Mouse (Mus musculus) heart, postnatal 0 days (tissue): ENCODE measurements at regions not wholly inside any gene's neighbourhood (a gene's known extent, or its start where the extent isn't known, plus 50 kb on each side); places are given as distances from the start of the nearest gene placed in this dataset.

Source experiments
- CTCF ChIP-seq: IDR thresholded peaks from 2 replicates; pipeline ENCODE4 v1.5.1; 2016; ENCODE audit warnings: antibody characterized with exemption, control low read depth, low read depth
- EP300 ChIP-seq: IDR thresholded peaks from 2 replicates; pipeline ENCODE4 v1.6.1; 2016; ENCODE audit warnings: antibody characterized with exemption, low read depth

DNA sequence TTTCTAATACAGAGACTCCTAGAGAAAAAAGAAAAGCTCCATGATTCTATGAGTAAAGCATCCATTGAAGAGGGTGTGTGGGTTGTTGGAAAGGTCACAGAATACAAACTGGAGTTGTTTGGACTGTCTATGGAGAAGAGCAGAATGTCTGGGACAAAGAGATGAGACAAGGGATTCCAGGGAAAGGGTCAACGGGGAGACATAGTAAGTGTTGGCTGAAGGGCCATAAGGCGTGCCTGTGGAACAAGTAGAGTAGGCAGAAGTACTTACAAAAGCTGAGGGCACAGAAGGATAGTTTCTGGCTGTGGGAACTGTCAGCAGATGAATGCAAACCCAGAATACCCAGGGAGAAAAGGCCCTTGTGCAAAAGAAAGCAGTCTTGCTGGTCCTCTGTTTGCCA is 134.0 kb upstream of the Col8a1 start:
- TF ChIP-seq CTCF, result no peak
- TF ChIP-seq EP300, result no peak
